Mouse (Mus musculus) left cerebral cortex, postnatal 10 days (tissue): ENCODE results near the gene Atp13a2. TPM values are rescaled to one million over a fixed set of nuclear protein-coding genes. Genes with fewer than 3 reads are reported as not detected.

Source experiments
- DNase-seq, 2 experiments: peaks; one replicate each; pipeline ENCODE4 v3.0.0; 2021 to 2022; ENCODE audit warnings: low spot score in 2 of 2, mixed read lengths in 1 of 2; ENCODE audit errors: extremely low spot score in 1 of 2
- intact Hi-C: fragments of 180-260 bp; cut with DNase I; formaldehyde crosslinking; loops from one replicate; pipeline ENCODE4 v1.15.1; 2025
- total RNA-seq, 2 experiments: library from RNA; stranded (reverse); gene quantifications; 2 replicates each; pipeline ENCODE4 v1.2.3; 2021

The Atp13a2 gene
- total RNA-seq, 2 experiments from 2014 or later: 241 to 250 TPM

- peak; percentile 97 to 98 for DNase-seq
- intact Hi-C loops: no loop called here
These were observed 25.7 kb upstream of the Atp13a2 start, which contains the start of gene Sdhb for GRCm38 (mm10) chr4:140960781-140961466. TSS of gene Sdhb (plus strand) at chr4:140961203.

GRCm38 (mm10) chr4:140961467-140962206, 25.0 kb upstream of the Atp13a2 start:
- DNase-seq: no peak
- intact Hi-C loops: no loop called here

DNA sequence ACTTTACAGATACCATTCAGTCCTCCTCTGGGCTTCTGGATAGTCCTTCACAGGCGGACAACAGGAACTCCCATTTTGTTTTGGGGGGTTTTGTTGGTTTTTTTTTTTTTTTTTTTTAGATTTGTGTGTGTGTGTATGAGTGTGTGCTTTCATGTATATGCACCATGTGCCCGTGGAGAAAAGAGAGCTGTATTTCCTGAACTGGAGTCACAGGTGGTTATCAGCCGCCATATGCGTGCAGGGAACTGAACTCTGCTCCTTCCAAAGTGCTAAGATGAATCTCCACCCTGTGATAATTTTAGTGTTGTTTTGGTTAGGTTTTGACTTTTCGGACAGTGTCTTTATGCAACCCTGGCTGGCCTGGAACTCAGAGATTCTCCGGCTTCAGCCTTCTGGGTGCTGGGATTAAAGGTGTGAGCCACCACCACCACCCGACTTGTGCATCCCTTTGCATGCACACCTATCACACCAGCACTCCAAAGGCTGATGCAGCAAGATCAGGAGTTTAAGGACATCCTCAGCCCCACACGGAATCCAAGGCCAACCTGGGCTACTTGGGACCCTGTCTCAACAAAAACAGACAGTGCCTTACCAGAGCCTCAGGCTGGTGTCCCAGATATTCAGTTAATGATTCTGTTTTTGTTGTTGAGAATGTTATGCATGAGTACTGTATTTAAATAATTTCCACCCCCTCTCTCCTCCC, 24.3 kb upstream of the Atp13a2 start:
- intact Hi-C loops: no loop called here
- no peak for DNase-seq

DNA sequence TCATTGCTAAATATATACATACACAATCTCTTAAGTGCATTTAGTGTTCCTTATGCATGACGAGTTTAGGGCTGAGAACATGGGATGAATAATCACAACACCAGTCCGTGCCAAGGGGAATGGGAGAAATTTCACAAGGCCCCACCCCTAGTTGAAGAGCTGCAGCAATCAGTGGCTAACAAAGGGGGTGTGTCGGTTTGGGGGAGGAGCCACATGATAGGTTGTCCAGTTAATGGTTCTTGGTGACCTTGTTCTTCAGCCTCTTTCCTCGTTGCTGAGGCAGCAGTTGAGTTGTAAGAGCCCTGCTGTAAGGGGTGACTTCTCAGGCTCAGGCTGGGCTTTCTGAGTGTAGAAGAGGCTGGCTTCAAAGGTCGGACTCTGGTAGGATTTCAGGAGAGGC, 23.7 kb upstream of the Atp13a2 start:
- peak in 1 of 2 experiments; percentile 44 for DNase-seq
- intact Hi-C loops: no loop called here

GRCm38 (mm10) chr4:140963941-140964597, 22.6 kb upstream of the Atp13a2 start:
- intact Hi-C loops: loop anchor here (2.0 kb wide), 1 partner anchor 67 kb away; no protein-coding TSS in a partner anchor
- DNase-seq: peak in 1 of 2 experiments; percentile 44

- intact Hi-C loops: loop anchor here (2.0 kb wide), 1 partner anchor 66 kb away; no protein-coding TSS in a partner anchor
- DNase-seq: peak; percentile 80 to 82
These were observed 22.1 kb upstream of the Atp13a2 start for GRCm38 (mm10) chr4:140964620-140965019.

- no peak for DNase-seq
- intact Hi-C loops: no loop called here
These were observed 19.1 kb upstream of the Atp13a2 start for GRCm38 (mm10) chr4:140967386-140968159.

DNA sequence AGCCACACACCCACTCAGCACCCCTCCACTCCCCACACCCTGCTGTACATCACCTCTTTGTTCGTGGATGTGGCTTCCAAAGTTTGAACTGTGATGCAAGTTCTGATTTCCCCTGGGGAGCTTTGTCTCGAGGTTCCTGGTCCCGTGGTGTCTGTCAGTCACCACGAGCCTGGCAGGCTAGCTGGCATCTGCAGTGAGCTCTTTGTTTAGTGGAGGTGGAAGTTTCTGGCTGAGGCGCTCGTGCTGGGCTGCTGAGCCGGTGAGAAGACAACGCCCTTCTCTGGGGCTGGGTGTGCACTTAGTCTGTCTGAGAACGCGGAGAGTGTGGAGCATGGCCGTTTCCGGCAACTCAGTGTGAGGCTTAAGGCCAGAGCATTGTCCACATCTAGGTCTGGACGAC, 15.0 kb upstream of the Atp13a2 start:
- intact Hi-C loops: no loop called here
- DNase-seq: no peak

DNA sequence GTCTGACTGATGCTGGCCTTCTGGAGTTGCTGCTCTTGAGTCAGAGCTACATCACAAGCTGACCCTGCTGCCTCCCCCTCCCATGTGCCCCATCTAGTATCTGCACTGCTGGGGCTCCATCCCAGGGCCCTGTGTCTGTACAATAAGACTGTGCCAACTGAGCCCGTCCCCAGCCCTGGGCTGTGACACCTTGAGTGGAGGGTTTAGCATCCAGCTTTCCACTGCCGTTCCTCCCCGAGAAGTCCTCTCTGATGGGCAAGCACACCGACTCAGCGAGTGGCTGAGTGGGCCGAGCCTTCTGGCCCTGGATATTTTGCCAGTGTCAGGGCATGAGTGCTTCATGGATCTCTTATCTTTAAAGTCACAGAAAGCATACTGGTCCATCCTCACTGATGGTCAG, 12.3 kb upstream of the Atp13a2 start:
- intact Hi-C loops: no loop called here
- peak in 1 of 2 experiments; percentile 25 for DNase-seq

GRCm38 (mm10) chr4:140975356-140975755, 11.3 kb upstream of the Atp13a2 start:
- DNase-seq: no peak
- intact Hi-C loops: no loop called here

DNA sequence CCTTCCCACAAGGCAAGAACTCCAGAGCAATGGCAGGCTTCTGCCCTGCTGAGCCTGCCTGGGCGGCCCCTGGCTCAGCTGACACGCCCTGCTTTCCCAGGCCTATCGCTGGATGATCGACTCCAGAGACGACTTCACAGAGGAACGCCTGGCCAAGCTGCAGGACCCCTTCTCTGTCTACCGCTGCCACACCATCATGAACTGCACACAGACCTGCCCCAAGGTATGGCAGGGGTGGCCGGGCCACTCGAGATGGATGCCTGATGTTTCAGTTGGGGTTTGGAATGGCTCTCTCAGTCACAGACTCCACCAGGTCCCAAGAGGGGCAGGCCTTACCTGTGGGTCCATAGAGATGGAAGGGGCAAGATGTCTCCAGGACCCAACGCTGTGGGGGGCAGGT, 9.4 kb upstream of the Atp13a2 start:
- intact Hi-C loops: no loop called here
- no peak for DNase-seq

GRCm38 (mm10) chr4:140977886-140978692, 8.6 kb upstream of the Atp13a2 start:
- DNase-seq: no peak
- intact Hi-C loops: no loop called here

DNA sequence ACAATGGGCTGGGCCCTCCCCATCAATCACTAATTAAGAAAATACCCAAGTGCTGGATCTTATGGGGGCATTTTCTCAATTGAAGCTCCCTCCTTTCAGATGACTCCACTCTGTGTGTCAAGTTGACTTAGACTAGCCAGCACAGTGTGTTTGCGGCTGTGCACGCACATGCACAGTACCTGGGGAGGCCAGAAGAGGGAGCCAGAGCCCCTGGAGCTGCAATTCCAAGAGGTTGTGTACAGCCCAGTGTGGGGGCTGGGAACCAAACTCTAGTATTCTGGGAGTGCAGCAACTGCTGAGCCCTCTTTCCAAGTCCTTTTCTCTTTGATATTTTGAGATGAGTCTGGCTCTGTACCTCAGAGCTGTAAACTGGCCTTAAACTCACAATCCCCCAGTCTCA, 5.1 kb upstream of the Atp13a2 start:
- no peak for DNase-seq
- intact Hi-C loops: no loop called here

- intact Hi-C loops: no loop called here
- no peak for DNase-seq
These were observed 3.9 kb upstream of the Atp13a2 start for GRCm38 (mm10) chr4:140982808-140983207.

DNA sequence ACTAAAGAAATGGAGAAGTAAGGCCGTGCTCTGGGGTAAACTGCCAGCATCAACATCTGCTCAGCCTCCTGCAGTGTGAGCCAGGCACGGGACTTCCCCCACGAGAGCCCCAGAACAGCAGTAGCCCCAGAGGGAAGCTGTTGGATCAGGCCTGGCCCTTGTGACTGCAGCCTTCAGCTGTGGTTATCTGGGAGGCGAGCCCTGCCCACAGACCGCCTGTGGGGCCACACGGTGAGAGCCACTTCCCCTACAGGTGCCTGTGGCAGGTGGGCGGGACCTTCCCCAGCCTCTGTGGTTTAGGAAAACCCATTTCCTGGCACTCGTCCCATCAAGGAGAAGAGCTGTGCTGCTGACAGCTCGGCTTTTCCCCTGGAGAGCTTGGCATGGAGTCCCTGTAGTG, 3.2 kb upstream of the Atp13a2 start:
- peak in 1 of 2 experiments; percentile 79 for DNase-seq
- intact Hi-C loops: no loop called here

DNA sequence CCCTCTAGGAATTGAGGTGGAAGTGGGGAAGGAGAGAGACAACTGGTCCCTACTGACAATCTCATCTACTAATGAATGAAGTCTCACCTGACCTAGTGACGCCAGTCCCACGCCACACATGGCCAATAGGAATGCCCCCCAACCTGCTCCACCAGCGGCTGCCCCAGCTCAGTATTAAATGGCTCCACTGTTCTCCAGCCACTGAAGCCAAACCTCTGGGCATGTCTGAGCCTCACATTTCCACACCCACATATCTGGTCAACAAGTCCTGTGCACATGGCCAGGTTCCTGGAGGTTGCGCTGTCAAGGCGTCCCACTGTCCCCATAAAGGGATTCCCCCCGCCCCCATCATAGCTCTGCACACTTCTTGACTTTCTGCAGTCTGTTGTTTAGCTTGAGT, 2.1 kb upstream of the Atp13a2 start:
- intact Hi-C loops: no loop called here
- no peak for DNase-seq

DNA sequence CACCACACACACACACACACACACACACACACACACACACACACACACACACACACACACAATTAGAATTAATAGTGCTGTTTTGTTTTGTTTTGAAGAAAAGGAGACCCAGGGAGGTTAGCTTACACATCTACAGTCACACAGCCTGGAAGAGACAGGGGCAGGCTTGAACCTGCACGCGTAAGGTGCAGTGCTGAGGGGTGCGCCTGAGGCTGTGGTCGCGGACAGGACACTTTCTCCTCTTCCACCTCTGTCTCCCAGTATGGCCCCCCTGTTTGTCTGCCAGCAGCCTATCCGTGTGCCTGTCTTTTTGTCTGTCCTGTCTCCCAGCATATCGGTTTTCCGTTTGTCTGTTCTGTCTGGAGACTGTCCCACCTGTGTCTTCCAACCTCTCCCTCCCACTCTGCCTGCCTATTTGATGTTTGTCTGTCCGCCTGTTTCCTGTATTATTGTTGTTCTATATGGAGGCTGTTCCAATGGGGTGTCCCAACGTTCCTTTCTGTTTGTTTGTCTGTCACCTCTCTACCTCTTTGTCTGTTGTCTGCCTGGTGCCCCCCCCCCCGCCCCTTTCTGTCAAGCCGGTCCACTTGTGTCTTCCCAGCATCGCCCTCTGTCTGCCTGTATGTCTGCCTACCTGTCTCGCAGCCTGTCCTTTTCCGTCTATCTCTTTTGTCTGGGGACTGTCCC, 506 bp upstream of the Atp13a2 start:
- DNase-seq: no peak
- intact Hi-C loops: no loop called here
